Mouse (Mus musculus) forebrain, embryonic 15.5 days (tissue): ENCODE results near the gene Pitpnb. TPM values are rescaled to one million over a fixed set of nuclear protein-coding genes. Genes with fewer than 3 reads are reported as not detected.

Source experiments
- ATAC-seq: fragments of 200-750 bp; cut with Nextera tagmentation; replicated peaks from 2 replicates; pipeline ENCODE4 v1.8.0; 2017; ENCODE audit warnings: mild to moderate bottlenecking, moderate TSS enrichment, moderate library complexity
- H3K27ac ChIP-seq: fragments of 300-500 bp; sonication (generic); replicated peaks from 2 replicates; pipeline ENCODE4 v1.5.1; 2015; ENCODE audit warnings: mild to moderate bottlenecking, inconsistent platforms
- H3K27me3 ChIP-seq: fragments of 300-500 bp; sonication (generic); 2 replicates; pipeline ENCODE4 v1.6.1; 2015; ENCODE audit warnings: inconsistent platforms
- H3K36me3 ChIP-seq: fragments of 300-500 bp; sonication (generic); 2 replicates; pipeline ENCODE4 v1.6.1; 2015; ENCODE audit warnings: mild to moderate bottlenecking, inconsistent platforms
- H3K4me1 ChIP-seq: fragments of 300-500 bp; sonication (generic); 2 replicates; pipeline ENCODE4 v1.6.1; 2015; ENCODE audit warnings: inconsistent platforms
- H3K4me2 ChIP-seq: fragments of 300-500 bp; sonication (generic); replicated peaks from 2 replicates; pipeline ENCODE4 v1.6.1; 2015; ENCODE audit warnings: mild to moderate bottlenecking, inconsistent platforms
- H3K4me3 ChIP-seq: fragments of 300-500 bp; sonication (generic); 2 replicates; pipeline ENCODE4 v1.5.1; 2015; ENCODE audit warnings: mild to moderate bottlenecking, inconsistent platforms
- H3K9ac ChIP-seq: fragments of 300-500 bp; sonication (generic); replicated peaks from 2 replicates; pipeline ENCODE4 v1.6.1; 2015; ENCODE audit warnings: mild to moderate bottlenecking, inconsistent platforms
- H3K9me3 ChIP-seq: fragments of 300-500 bp; sonication (generic); 2 replicates; pipeline ENCODE4 v1.6.1; 2016; ENCODE audit warnings: inconsistent platforms
- WGBS: fragments of 180-500 bp; shearing (Covaris S2); methylation state at CpG from one replicate; pipeline ENCODE4 v1.1.7; 2015; ENCODE audit warnings: mixed read lengths; 5-methylcytosine and 5-hydroxymethylcytosine counted together
- polyA plus RNA-seq: library from polyadenylated mRNA; unstranded; fragments of >200 nt; fragmentation: Nextera tagmentation; extraction: Ambion mirVana; gene quantifications from 2 replicates; pipeline ENCODE4 v1.2.1, GENCODE M21; 2015

The Pitpnb gene
- polyA plus RNA-seq, 1 experiment from 2014 or later, result 102 TPM

GRCm38 (mm10) chr5:111390911-111391310 is 60.3 kb downstream of the Pitpnb start:
- Histone ChIP-seq H3K36me3 (peaks cover 28% of the 10 kb centered on the region), H3K4me1 (peaks cover 32% of the 10 kb centered on the region), H3K9ac (no peak overlapping the region), H3K9me3 (no peaks in the 10 kb centered on the region), H3K27me3 (no peaks in the 10 kb centered on the region), H3K27ac (no peak overlapping the region), H3K4me2 (no peak overlapping the region), H3K4me3 (no peak overlapping the region)
- 75% methylated on average over 10 of the region's 10 CpGs for WGBS
- no peak for ATAC-seq

DNA sequence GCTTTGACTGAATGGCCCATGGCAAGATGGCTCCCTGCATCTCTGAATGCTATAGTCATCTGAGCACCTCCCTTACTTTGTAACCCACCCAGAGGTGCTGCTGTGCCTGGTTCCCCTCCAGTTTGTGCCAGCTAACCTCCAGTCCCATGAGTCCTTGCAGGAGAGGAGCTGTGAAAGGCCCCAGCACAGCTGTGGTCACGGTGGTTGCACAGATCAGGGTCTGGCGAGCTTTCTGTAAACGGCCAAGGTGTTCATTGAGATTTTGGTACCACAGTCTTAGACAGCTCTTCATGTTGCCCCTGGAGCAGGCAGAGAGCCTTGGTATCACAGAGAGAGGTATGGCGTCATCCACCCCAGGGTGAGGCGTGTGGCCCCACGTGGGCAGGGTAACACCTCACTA is 60.9 kb downstream of the Pitpnb start:
- Histone ChIP-seq H3K9ac (no peak overlapping the region), H3K4me3 (no peak overlapping the region), H3K27me3 (no peaks in the 10 kb centered on the region), H3K9me3 (no peaks in the 10 kb centered on the region), H3K27ac (no peak overlapping the region), H3K4me2 (no peak overlapping the region), H3K4me1 (peaks cover 35% of the 10 kb centered on the region), H3K36me3 (peaks cover 24% of the 10 kb centered on the region)
- WGBS, result 87% methylated on average over 6 of the region's 6 CpGs
- ATAC-seq, result no peak

- Histone ChIP-seq H3K36me3 (peaks cover 6% of the 10 kb centered on the region; the same call in 1 of the 2 replicates), H3K4me1 (peaks cover 46% of the 10 kb centered on the region), H3K27ac (peak overlapping the region; percentile 86), H3K4me2 (peak overlapping the region; percentile 49), H3K9me3 (no peaks in the 10 kb centered on the region), H3K9ac (0 out of 2 replicates have a peak overlapping the region, but pooled peaks have one; percentile 11), H3K4me3 (peak overlapping the region; percentile 24), H3K27me3 (no peaks in the 10 kb centered on the region)
- ATAC-seq, result peak; percentile 81
- WGBS, result 4% methylated on average over 17 of the region's 17 CpGs
These were observed 63.0 kb downstream of the Pitpnb start for GRCm38 (mm10) chr5:111393346-111394197.

GRCm38 (mm10) chr5:111394198-111395053 is 63.9 kb downstream of the Pitpnb start:
- Histone ChIP-seq H3K4me3 (peak overlapping the region; percentile 24), H3K9ac (peak overlapping the region; percentile 11; the same call in 1 of the 2 replicates), H3K36me3 (0 out of 2 replicates have a peak, but pooled peaks cover 3% of the 10 kb centered on the region), H3K4me1 (peaks cover 46% of the 10 kb centered on the region), H3K9me3 (no peaks in the 10 kb centered on the region), H3K27ac (peak overlapping the region; percentile 86), H3K27me3 (no peaks in the 10 kb centered on the region), H3K4me2 (peak overlapping the region; percentile 49)
- peak; percentile 62 for ATAC-seq
- WGBS, result 3% methylated on average over 15 of the region's 15 CpGs

- Histone ChIP-seq H3K9ac (no peak overlapping the region), H3K9me3 (no peaks in the 10 kb centered on the region), H3K4me1 (peaks cover 46% of the 10 kb centered on the region), H3K27me3 (no peaks in the 10 kb centered on the region), H3K27ac (no peak overlapping the region), H3K4me2 (no peak overlapping the region), H3K36me3 (no peaks in the 10 kb centered on the region), H3K4me3 (no peak overlapping the region)
- WGBS, result 36% methylated on average over 10 of the region's 10 CpGs
- ATAC-seq, result no peak
These were observed 65.2 kb downstream of the Pitpnb start for GRCm38 (mm10) chr5:111395771-111396170.

DNA sequence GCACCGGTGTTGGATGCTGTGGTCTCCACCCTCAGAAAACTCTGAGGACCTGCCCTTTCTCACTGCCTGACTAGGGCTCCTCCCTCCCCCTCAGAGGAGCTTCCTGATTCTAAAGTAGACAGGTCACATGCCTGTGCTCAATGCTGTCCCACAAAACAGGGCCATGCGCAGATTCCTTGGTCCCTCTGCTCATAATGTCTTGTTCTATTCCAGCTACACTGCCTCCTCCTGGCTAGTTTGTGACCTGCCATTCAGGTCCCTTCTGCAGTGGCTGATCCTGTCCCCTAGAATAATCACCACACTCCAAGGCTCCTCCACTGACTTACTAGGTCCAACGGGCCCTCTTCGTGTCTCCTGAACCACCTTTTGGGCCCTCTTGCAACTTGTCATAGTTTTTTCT is 65.6 kb downstream of the Pitpnb start:
- no peak overlapping the region for H3K27ac ChIP-seq
- H3K36me3 ChIP-seq, result no peaks in the 10 kb centered on the region
- no peaks in the 10 kb centered on the region for H3K27me3 ChIP-seq
- H3K9me3 ChIP-seq, result no peaks in the 10 kb centered on the region
- ATAC-seq, result no peak
- H3K9ac ChIP-seq, result no peak overlapping the region
- 82% methylated on average over 4 of the region's 4 CpGs for WGBS
- H3K4me2 ChIP-seq, result no peak overlapping the region
- no peak overlapping the region for H3K4me3 ChIP-seq
- peaks cover 46% of the 10 kb centered on the region for H3K4me1 ChIP-seq

GRCm38 (mm10) chr5:111398471-111398870 is 67.9 kb downstream of the Pitpnb start:
- no peak overlapping the region for H3K27ac ChIP-seq
- H3K27me3 ChIP-seq, result no peaks in the 10 kb centered on the region
- H3K9me3 ChIP-seq, result no peaks in the 10 kb centered on the region
- H3K4me1 ChIP-seq, result peaks cover 38% of the 10 kb centered on the region
- ATAC-seq, result no peak
- no peak overlapping the region for H3K4me2 ChIP-seq
- WGBS, result 44% methylated on average over 4 of the region's 4 CpGs
- no peaks in the 10 kb centered on the region for H3K36me3 ChIP-seq
- H3K4me3 ChIP-seq, result no peak overlapping the region
- no peak overlapping the region for H3K9ac ChIP-seq

GRCm38 (mm10) chr5:111399271-111399670 is 68.7 kb downstream of the Pitpnb start:
- ATAC-seq, result no peak
- no peak overlapping the region for H3K4me3 ChIP-seq
- WGBS, result 80% methylated on average over 4 of the region's 4 CpGs

GRCm38 (mm10) chr5:111401879-111402650 is 71.5 kb downstream of the Pitpnb start:
- no peak for ATAC-seq
- Histone ChIP-seq H3K27me3 (no peaks in the 10 kb centered on the region), H3K36me3 (no peaks in the 10 kb centered on the region), H3K27ac (no peak overlapping the region), H3K9ac (no peak overlapping the region), H3K4me3 (no peak overlapping the region), H3K9me3 (no peaks in the 10 kb centered on the region), H3K4me2 (no peak overlapping the region), H3K4me1 (peaks cover 6% of the 10 kb centered on the region)
- WGBS, result 56% methylated on average over 19 of the region's 19 CpGs

More at GRCm38 (mm10) chr5:111399271-111399670, 68.7 kb downstream of the Pitpnb start:
- H3K27me3 ChIP-seq, result no peaks in the 10 kb centered on the region
- H3K9ac ChIP-seq, result no peak overlapping the region
- H3K4me2 ChIP-seq, result no peak overlapping the region
- H3K27ac ChIP-seq, result no peak overlapping the region
- H3K9me3 ChIP-seq, result no peaks in the 10 kb centered on the region
- H3K4me1 ChIP-seq, result peaks cover 30% of the 10 kb centered on the region
- no peaks in the 10 kb centered on the region for H3K36me3 ChIP-seq

DNA sequence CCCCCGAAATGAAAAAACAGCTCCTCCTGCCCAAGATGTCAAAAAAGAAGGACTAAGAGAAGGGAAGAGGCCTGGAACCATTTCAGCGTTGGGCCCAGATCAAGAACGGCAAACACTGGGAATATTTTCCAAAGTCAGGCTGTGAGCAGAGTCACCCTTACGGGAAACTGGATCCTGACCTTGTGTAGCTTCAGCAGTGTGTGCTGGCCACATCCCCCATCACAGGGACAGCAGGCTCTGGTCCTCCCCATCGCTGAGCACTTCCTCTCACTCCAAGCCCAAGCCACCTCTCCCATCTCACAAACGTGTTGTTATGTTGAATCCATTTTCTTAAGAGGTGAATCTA is 72.1 kb downstream of the Pitpnb start:
- H3K9me3 ChIP-seq, result no peaks in the 10 kb centered on the region
- H3K36me3 ChIP-seq, result no peaks in the 10 kb centered on the region
- no peak for ATAC-seq
- H3K4me2 ChIP-seq, result no peak overlapping the region
- H3K27ac ChIP-seq, result no peak overlapping the region
- H3K27me3 ChIP-seq, result no peaks in the 10 kb centered on the region
- WGBS, result 86% methylated on average over 6 of the region's 6 CpGs
- H3K4me3 ChIP-seq, result no peak overlapping the region
- H3K9ac ChIP-seq, result no peak overlapping the region
- peaks cover 6% of the 10 kb centered on the region for H3K4me1 ChIP-seq

GRCm38 (mm10) chr5:111404721-111405120 is 74.2 kb downstream of the Pitpnb start:
- 75% methylated on average over 6 of the region's 6 CpGs for WGBS
- no peaks in the 10 kb centered on the region for H3K27me3 ChIP-seq
- ATAC-seq, result no peak

More at GRCm38 (mm10) chr5:111404721-111405120, 74.2 kb downstream of the Pitpnb start:
- no peak overlapping the region for H3K4me2 ChIP-seq
- H3K27ac ChIP-seq, result no peak overlapping the region
- H3K36me3 ChIP-seq, result no peaks in the 10 kb centered on the region
- H3K4me1 ChIP-seq, result peaks cover 12% of the 10 kb centered on the region
- H3K9ac ChIP-seq, result no peak overlapping the region
- no peaks in the 10 kb centered on the region for H3K9me3 ChIP-seq
- H3K4me3 ChIP-seq, result no peak overlapping the region
